Mouse (Mus musculus) stomach, postnatal 0 days (tissue): Measurements from ENCODE around the gene Orai1. TPM values are rescaled to one million over a fixed set of nuclear protein-coding genes. Genes with fewer than 3 reads are reported as not detected.

Experiments used
- ATAC-seq: fragments of 200-750 bp; cut with Nextera tagmentation; 2 replicates; pipeline ENCODE4 v1.8.0; 2017; ENCODE audit not compliant: low FRiP score, low TSS enrichment
- DNase-seq: peaks from one replicate; pipeline ENCODE4 v3.0.0-alpha.2; 2016; ENCODE audit warnings: low spot score
- H3K27ac ChIP-seq: fragments of 300-500 bp; sonication (generic); replicated peaks from 2 replicates; pipeline ENCODE4 v1.5.1; 2014; ENCODE audit warnings: mild to moderate bottlenecking, control low read depth
- H3K27me3 ChIP-seq: fragments of 300-500 bp; sonication (generic); 2 replicates; pipeline ENCODE4 v1.6.1; 2014; ENCODE audit warnings: low read length; ENCODE audit not compliant: control insufficient read depth, insufficient read depth
- H3K36me3 ChIP-seq: fragments of 300-500 bp; sonication (generic); 2 replicates; pipeline ENCODE4 v1.6.1; 2014; ENCODE audit warnings: low read length, mixed read lengths; ENCODE audit not compliant: control insufficient read depth, insufficient read depth
- H3K4me1 ChIP-seq: fragments of 300-500 bp; sonication (generic); replicated peaks from 2 replicates; pipeline ENCODE4 v1.6.1; 2014; ENCODE audit warnings: antibody characterized with exemption; ENCODE audit not compliant: control insufficient read depth, insufficient read depth
- H3K4me2 ChIP-seq: fragments of 300-500 bp; sonication (generic); replicated peaks from 2 replicates; pipeline ENCODE4 v1.6.1; 2014; ENCODE audit warnings: low read depth, mild to moderate bottlenecking, control low read depth, moderate library complexity
- H3K4me3 ChIP-seq: fragments of 300-500 bp; sonication (generic); 2 replicates; pipeline ENCODE4 v1.5.1; 2014; ENCODE audit warnings: low read depth, low read length, control low read depth
- H3K9ac ChIP-seq: fragments of 300-500 bp; sonication (generic); 2 replicates; pipeline ENCODE4 v1.6.1; 2014; ENCODE audit warnings: mild to moderate bottlenecking, low read length, control low read depth, mixed read lengths
- H3K9me3 ChIP-seq: fragments of 300-500 bp; sonication (generic); 2 replicates; pipeline ENCODE4 v1.6.1; 2016; ENCODE audit warnings: low read length; ENCODE audit not compliant: control insufficient read depth
- CTCF ChIP-seq: IDR thresholded peaks from 2 replicates; pipeline ENCODE4 v1.5.1; 2016; ENCODE audit warnings: antibody characterized with exemption, low read depth, mild to moderate bottlenecking, moderate library complexity
- EP300 ChIP-seq: optimal IDR thresholded peaks from 2 replicates; pipeline ENCODE3; 2016; ENCODE audit warnings: antibody characterized with exemption
- WGBS: fragments of 180-500 bp; shearing (Covaris S2); extraction: QIAGEN DNeasy Blood & Tissue Kit; methylation state at CpG from one replicate; pipeline ENCODE4 v1.1.7; 2014; 5-methylcytosine and 5-hydroxymethylcytosine counted together
- polyA plus RNA-seq: library from polyadenylated mRNA; unstranded; fragments of >200 nt; fragmentation: Nextera tagmentation; extraction: Ambion mirVana; gene quantifications from 2 replicates; pipeline ENCODE4 v1.2.1, GENCODE M21; 2015

Gene Orai1
- polyA plus RNA-seq, 1 experiment from 2014 or later = 29.6 TPM

DNA sequence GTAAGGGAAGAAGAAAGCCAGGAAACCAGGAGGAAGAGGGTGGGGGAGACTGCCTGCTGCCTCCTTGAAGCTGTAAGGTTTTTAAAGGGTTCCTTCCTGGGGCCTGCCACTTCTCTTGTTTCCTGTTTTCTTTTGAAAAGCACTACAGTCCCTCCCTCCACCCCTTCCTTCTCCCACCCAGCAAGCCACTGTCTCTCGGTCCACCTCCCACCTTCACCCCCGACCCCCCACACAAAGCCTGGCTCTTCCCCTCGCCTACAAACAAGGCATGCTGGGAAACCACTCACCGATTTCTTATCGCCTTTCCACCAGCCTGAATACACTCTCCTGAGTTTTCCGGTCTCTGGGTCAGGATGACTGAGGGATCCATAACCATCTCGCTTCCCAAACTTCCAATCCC lies 25.9 kb downstream of the Orai1 start:
- no peak overlapping the region for H3K4me3 ChIP-seq
- H3K9me3 ChIP-seq = no peaks in the 10 kb centered on the region
- H3K9ac ChIP-seq = no peak overlapping the region
- WGBS = 56% methylated on average over 7 of the region's 7 CpGs
- H3K4me1 ChIP-seq = no peaks in the 10 kb centered on the region; the same call in 1 of the 2 replicates
- no peaks in the 10 kb centered on the region for H3K36me3 ChIP-seq
- peak overlapping the region; percentile 24; the same call in 1 of the 2 replicates for H3K27ac ChIP-seq
- no peaks in the 10 kb centered on the region for H3K27me3 ChIP-seq
- TF ChIP-seq CTCF = no peak
- TF ChIP-seq EP300 = no peak
- DNase-seq (no peak), ATAC-seq (no peak)
- H3K4me2 ChIP-seq = no peak overlapping the region

DNA sequence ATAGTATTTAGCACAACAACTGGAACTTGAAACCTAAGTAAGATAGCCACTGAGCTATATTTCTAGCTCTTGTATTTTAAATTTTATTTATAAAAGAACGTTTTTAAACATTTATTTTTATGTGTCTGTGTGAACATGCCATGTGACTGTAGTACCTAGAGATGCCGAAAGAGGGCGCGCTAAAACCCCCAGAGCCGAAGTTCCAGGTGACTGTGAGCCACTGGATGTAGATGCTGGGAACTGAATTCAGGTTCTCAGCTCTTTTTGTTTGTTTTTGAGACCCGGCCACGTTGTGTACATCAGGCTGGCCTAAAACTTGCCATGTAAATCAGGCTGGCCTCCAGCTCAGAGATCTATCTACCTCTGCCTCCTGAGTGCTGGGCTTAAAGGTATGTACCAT lies 29.0 kb downstream of the Orai1 start:
- Histone ChIP-seq H3K4me3 (no peak overlapping the region), H3K4me1 (no peaks in the 10 kb centered on the region; the same call in 1 of the 2 replicates), H3K36me3 (no peaks in the 10 kb centered on the region), H3K27me3 (no peaks in the 10 kb centered on the region), H3K4me2 (no peak overlapping the region), H3K9me3 (no peaks in the 10 kb centered on the region), H3K27ac (no peak overlapping the region), H3K9ac (no peak overlapping the region)
- ATAC-seq (no peak), DNase-seq (peak; percentile 61)
- WGBS = 22% methylated on average over 7 of the region's 7 CpGs
- TF ChIP-seq EP300 = no peak
- TF ChIP-seq CTCF = peak; percentile 69

- ATAC-seq = peak; percentile 70
- Histone ChIP-seq H3K4me2 (no peak overlapping the region), H3K9ac (no peak overlapping the region), H3K36me3 (no peaks in the 10 kb centered on the region), H3K4me3 (no peak overlapping the region), H3K4me1 (no peaks in the 10 kb centered on the region), H3K27me3 (no peaks in the 10 kb centered on the region), H3K27ac (no peak overlapping the region), H3K9me3 (no peaks in the 10 kb centered on the region)
- peak; percentile 86 for TF ChIP-seq CTCF
- no peak for TF ChIP-seq EP300
- 25% methylated on average over 9 of the region's 9 CpGs for WGBS
- peak; percentile 73 for DNase-seq
These were observed 30.9 kb downstream of the Orai1 start for GRCm38 (mm10) chr5:123045561-123046295.

- DNase-seq (no peak), ATAC-seq (no peak)
- Histone ChIP-seq H3K4me2 (no peak within 1 kb of the TSS), H3K36me3 (no peaks in the 10 kb centered on the region), H3K4me3 (no peak within 1 kb of the TSS), H3K9me3 (no peaks in the 10 kb centered on the region), H3K9ac (no peak within 1 kb of the TSS), H3K4me1 (no peaks in the 10 kb centered on the region), H3K27ac (no peak within 1 kb of the TSS), H3K27me3 (no peaks in the 10 kb centered on the region)
- WGBS = 75% methylated on average over 3 of the region's 3 CpGs
- no peak for TF ChIP-seq CTCF
- no peak for TF ChIP-seq EP300
These were observed 32.0 kb downstream of the Orai1 start, which contains the start of gene Morn3 for GRCm38 (mm10) chr5:123046916-123047315. Gene Morn3, minus strand, starts transcription at chr5:123047016.

DNA sequence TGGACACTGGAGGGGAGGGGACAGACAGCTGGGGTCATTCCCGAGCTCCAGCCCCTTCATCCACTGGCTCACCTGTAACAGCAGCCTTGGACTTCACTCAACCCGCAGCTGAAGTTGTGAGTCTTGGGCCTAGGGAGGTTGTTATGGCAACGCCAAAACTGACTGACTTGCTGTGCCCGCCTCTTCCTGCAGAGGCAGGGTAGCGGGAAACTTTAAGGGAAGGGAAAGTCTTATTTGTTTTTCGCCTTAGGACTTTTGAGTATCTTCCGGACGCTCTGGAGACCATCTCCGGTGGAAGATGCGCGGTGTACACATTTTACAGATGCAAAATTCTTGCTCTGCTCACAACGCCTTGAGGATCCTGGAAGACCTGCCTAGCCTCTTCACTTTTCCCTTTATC lies 34.4 kb downstream of the Orai1 start:
- no peaks in the 10 kb centered on the region for H3K27me3 ChIP-seq
- peak; percentile 41 for TF ChIP-seq CTCF
- TF ChIP-seq EP300 = no peak
- no peaks in the 10 kb centered on the region for H3K9me3 ChIP-seq
- peak overlapping the region; percentile 27 for H3K9ac ChIP-seq
- H3K36me3 ChIP-seq = no peaks in the 10 kb centered on the region
- no peak for ATAC-seq
- no peak overlapping the region for H3K4me3 ChIP-seq
- H3K4me2 ChIP-seq = peak overlapping the region; percentile 27; the same call in 1 of the 2 replicates
- DNase-seq = peak; percentile 34
- H3K27ac ChIP-seq = no peak overlapping the region
- 6% methylated on average over 12 of the region's 12 CpGs for WGBS
- no peaks in the 10 kb centered on the region for H3K4me1 ChIP-seq

GRCm38 (mm10) chr5:123050918-123051317 lies 36.0 kb downstream of the Orai1 start:
- Histone ChIP-seq H3K4me1 (no peaks in the 10 kb centered on the region), H3K4me3 (no peak overlapping the region), H3K4me2 (no peak overlapping the region), H3K9ac (no peak overlapping the region), H3K27ac (no peak overlapping the region), H3K27me3 (no peaks in the 10 kb centered on the region), H3K9me3 (no peaks in the 10 kb centered on the region), H3K36me3 (no peaks in the 10 kb centered on the region)
- WGBS = 83% methylated on average over 9 of the region's 9 CpGs
- TF ChIP-seq EP300 (no peak), CTCF (no peak)
- ATAC-seq (no peak), DNase-seq (no peak)
